Mouse (Mus musculus) WW6 (cell line): ENCODE measurements around the gene Usp48.
"Not testable (repeated sequence)": the region's sequence is repeated elsewhere in the genome, so short reads cannot be mapped to it uniquely, and the experiment has no call there.

ENCODE experiments used
- DNase-seq: peaks from one replicate; pipeline ENCODE4 v3.0.0-alpha.2; 2013; ENCODE audit warnings: low read depth, low spot score

Usp48 gene

GRCm38 (mm10) chr4:137593601-137594495 lies at the start of gene Usp48:
TSS of gene Usp48 (plus strand) at chr4:137593755.
- DNase-seq: peak; percentile 92

DNA sequence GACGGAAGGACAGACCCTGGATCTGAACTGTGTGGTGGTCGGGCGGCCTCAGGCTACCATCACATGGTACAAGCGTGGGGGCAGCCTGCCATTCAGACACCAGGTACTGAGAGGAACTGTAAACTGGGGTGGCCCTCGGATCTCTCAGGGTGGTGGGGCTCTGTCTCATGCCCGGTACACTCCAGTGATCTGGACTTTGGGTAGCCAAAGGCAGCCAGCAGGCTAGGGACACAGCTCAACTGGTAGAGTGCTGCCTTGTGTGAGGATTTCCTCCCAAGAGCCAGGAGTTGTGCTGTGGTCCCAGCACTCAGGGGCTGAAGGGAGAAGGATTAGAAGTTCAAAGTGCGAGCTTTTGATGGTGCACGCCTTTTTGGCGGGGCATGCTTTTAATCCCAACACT lies 48.0 kb upstream of the Usp48 start:
- no peak for DNase-seq

DNA sequence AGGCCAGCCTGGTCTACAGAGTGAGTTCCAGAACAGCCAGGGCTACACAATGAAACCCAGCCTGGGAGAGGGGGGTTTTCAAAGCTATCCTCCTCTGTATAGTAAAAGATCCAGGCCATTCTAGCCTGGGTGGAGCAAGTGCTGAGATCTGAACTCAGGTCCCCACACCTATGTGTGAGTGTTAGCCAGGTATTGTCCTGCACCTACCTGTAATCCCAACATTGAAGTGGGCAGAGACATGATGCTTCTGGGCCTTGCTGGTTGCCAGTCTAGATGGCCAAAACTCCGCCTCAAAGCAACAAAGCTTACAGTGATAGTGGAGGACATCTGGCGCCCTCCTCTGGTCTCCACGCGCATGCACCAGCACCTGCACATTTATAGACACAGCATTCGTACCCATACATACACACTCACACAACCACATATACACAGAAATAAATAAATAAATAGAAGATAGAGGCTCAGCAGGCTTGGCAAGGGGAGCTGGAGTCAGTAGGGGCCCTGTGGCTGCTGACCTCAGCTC lies 47.5 kb upstream of the Usp48 start:
- peak; percentile 24 for DNase-seq

GRCm38 (mm10) chr4:137553466-137553865 lies 40.1 kb upstream of the Usp48 start:
- DNase-seq: no peak

- no peak for DNase-seq
Measured at GRCm38 (mm10) chr4:137556673-137557210, 36.8 kb upstream of the Usp48 start.

GRCm38 (mm10) chr4:137569873-137570272 lies 23.7 kb upstream of the Usp48 start:
- DNase-seq: no peak

DNA sequence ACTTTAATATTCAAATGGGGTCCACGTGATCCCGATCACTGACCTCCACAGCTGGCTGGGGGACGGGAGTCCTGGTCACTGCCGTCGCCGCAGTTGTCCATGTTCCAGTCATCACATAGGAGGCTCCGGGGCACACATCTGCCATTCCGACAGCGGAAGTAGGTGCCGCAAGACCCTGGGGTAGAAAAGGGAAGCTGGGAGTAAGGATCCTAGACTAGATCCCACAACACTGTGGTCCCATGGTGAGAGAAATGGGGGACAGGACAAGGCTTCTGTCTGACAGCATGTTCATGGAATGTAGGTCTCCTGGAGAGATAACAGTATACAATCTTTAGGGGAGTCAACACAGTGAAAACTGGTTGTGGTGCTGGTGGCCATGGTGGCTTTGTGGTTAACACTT lies 19.1 kb upstream of the Usp48 start, which contains the start of gene Ldlrad2:
Ldlrad2 (minus strand) TSS at position 101 of the 400 bp plus-strand sequence.
- DNase-seq: no peak

DNA sequence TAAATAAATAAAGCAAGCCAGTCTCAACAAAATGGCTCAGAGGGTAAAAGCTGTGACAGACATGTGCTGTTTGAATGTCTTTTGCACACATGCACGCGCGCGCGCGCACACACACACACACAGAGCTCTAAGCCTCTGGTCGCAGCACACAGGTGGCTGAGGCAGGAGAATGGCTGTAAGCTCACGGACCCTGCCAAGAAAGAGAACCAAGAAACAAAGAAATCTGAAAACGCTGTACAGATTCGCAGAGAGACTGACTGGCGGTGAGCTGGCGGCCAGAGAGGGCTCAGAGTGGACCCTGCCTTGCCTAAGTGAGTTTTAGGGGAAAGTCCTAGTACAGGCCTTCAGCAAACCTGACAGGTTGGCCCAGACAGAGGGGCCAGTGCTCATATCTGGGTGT lies 16.1 kb upstream of the Usp48 start:
- no peak for DNase-seq

GRCm38 (mm10) chr4:137578181-137578845 lies 15.2 kb upstream of the Usp48 start:
- peak; percentile 53 for DNase-seq

GRCm38 (mm10) chr4:137579789-137580188 lies 13.8 kb upstream of the Usp48 start:
- no peak for DNase-seq

DNA sequence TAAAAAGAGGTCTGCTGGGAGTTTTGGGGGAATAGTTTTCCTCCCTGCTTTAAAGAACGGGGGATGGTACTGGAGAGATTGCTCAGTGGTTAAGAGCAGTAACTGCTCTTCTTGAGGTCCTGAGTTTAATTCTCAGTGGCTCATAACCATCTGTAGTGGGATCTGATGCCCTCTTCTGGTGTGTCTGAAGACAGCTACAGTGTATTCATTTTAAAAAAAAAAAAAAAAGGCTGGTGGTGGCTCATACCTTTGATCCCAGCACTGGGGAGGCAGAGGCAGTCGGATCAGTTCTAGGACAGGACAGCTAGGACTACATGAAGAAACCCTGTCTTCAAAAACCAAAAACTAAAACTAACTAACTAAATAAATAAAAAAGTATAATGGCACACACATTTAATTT lies 13.3 kb upstream of the Usp48 start:
- no peak for DNase-seq

GRCm38 (mm10) chr4:137581815-137582214 lies 11.7 kb upstream of the Usp48 start:
- DNase-seq: peak; percentile 28

DNA sequence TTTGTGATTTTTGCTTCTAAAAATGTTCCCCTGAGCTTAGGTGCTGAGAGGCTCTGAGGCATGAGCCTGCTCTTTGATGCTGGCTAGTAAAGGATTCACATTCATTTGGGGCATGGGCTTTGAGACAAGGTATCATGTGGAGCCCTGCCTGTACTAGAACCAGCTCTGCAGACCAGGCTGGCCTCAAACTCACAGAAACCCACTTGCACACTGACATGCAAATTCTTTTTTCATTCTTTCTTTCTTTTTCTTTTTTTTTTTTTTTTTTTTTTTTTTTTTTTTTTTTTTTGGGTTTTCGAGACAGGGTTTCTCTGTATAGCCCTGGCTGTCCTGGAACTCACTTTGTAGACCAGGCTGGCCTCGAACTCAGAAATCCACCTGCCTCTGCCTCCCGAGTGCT lies 4.5 kb upstream of the Usp48 start:
- not testable (repeated sequence) for DNase-seq

GRCm38 (mm10) chr4:137589586-137589985 lies 4.0 kb upstream of the Usp48 start:
- DNase-seq: no peak

- no peak for DNase-seq
Measured at GRCm38 (mm10) chr4:137590961-137591360, 2.6 kb upstream of the Usp48 start.

DNA sequence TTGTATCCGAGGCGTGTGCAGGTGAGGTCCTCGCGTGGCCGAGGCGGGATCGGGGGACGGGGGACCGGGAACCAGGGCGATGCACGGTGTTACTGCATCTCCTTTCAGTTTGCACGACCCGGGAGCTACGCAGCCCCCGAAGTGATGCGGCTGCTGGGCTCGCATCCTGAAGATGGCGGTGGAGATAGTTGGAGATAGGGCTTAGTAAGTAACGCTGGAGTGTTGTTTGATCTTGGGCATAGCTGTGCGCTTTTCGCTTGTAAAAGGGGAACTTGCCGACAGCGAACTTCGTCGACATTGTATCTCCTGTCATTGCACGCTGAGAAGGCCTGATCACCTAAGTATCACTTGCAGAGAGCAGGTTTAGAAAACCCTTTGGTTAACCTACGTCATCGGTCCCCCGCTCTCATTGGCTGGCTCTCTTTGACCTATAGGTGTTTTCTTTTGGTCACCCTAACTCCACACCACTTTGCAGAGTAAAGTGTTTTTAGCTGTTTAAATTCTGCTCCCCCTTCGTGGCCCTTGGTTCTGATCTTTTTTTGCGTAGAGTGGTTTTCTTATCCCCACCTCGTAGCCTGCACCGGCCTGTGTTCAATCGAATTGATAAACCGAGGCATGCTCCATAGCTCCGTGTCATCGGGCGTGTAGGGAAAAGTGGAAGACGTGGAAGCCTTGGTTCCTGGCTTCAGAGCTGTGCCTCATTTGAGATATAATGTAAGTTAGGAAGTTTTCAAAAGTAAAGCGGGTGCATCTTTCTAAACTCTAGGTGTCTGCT lies 1.1 kb downstream of the Usp48 start:
- peak; percentile 33 for DNase-seq

GRCm38 (mm10) chr4:137597098-137597630 lies 3.6 kb downstream of the Usp48 start:
- peak; percentile 24 for DNase-seq

- DNase-seq: no peak
Measured at GRCm38 (mm10) chr4:137598577-137598976, 5.0 kb downstream of the Usp48 start.

DNA sequence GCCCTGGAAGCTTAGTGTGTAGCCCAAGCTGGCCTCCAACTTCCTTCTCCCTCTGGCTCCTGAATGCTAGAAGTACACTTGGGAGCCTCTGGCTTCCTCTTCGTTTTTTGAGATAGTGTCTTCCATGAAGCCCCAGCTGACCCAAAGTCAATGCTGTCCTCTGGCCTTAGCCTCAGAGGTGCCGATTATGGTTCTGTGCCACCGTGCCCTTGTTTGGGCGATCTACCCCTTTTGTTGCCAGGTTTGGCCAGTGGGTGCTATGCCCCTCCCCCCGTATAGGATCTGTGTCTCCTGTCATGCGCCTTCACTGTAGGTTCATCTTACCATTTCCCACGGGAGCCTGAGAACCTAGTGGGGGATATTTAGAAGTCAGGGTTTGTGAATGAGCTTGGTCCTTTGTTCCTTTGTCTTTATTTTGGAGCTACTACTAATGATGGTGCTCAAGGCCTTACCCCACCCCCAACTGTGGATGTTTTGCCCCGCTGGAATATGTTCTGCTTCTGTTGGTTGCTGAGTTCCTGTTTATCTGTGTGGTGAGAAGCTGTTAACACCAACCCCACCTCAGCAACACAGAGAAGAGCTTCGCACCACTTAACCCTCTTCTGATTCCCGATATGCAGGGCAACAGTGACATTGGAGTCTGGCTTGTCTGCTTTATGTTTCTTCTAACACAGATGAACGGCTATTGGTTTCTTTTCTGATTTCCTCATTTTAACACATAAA lies 10.1 kb downstream of the Usp48 start:
- no peak for DNase-seq

DNA sequence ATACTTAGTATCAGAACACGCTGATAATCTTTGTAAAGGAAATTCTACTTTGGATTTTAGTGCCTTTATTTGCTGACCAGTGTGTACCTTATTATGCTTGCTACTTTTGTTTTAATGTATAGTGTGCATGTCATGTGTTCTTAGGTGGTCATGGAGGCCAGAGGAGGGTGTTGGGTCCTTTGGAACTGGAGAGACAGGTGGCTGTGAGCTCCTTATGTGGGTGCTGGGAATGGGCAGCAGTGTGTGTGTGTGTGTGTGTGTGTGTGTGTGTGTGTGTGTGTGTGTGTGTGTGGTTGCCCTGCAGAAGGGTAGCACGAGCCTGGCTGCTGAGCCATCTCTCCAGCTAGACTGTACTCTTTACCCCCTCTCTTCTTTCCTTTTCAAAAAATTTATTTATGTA lies 13.5 kb downstream of the Usp48 start:
- DNase-seq: no peak

DNA sequence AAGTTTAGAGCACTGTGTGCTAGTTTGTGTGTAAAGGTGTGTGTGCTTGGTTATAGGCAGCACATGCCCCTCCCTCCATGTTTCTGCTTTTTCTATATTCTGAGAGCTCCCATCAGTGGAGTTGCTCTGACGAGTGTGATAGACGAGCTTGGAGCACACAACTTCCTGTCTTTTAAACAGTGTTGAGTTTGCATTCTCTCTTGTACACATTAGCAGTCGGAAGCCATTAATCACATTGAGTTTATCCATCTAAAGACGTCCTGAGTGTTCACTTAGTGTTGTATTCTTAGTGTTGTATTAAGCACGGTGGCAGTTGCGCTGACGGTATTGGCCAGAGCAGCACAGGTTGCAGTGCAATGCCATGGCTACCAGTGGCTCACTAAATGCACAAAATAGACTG lies 15.7 kb downstream of the Usp48 start:
- DNase-seq: no peak
